Mouse (Mus musculus): ENCODE results near the gene Fgfr2. TPM values are rescaled to one million over a fixed set of nuclear protein-coding genes. Genes with fewer than 3 reads are reported as not detected.
"Not testable (repeated sequence)": the region's sequence is repeated elsewhere in the genome, so short reads cannot be mapped to it uniquely, and the experiment has no call there.

Fgfr2 gene
- polyA plus RNA-seq, 3 experiments from 2014 or later: 0.27 TPM; not detected in 2

- no peak for ATAC-seq
These were observed 2448.6 kb downstream of the Fgfr2 start for GRCm38 (mm10) chr7:130674526-130674925.

- peak; percentile 48 for ATAC-seq
These were observed 2449.7 kb downstream of the Fgfr2 start for GRCm38 (mm10) chr7:130673169-130674033.

GRCm38 (mm10) chr7:130671301-130671700 lies 2451.8 kb downstream of the Fgfr2 start:
- no peak for ATAC-seq

GRCm38 (mm10) chr7:130670358-130670757 lies 2452.8 kb downstream of the Fgfr2 start:
- ATAC-seq: no peak

- no peak for ATAC-seq
These were observed 2453.7 kb downstream of the Fgfr2 start for GRCm38 (mm10) chr7:130669370-130669881.

GRCm38 (mm10) chr7:130668729-130669281 lies 2454.3 kb downstream of the Fgfr2 start:
- ATAC-seq: no peak

GRCm38 (mm10) chr7:130668013-130668412 lies 2455.1 kb downstream of the Fgfr2 start:
- not testable (repeated sequence) for ATAC-seq

- no peak for ATAC-seq
These were observed 2457.8 kb downstream of the Fgfr2 start for GRCm38 (mm10) chr7:130665358-130665757.

GRCm38 (mm10) chr7:130664629-130665028 lies 2458.5 kb downstream of the Fgfr2 start:
- no peak for ATAC-seq

GRCm38 (mm10) chr7:130664037-130664436 lies 2459.1 kb downstream of the Fgfr2 start:
- ATAC-seq: no peak

- ATAC-seq: no peak
These were observed 2460.3 kb downstream of the Fgfr2 start for GRCm38 (mm10) chr7:130662869-130663268.

GRCm38 (mm10) chr7:130662250-130662649 lies 2460.9 kb downstream of the Fgfr2 start:
- no peak for ATAC-seq

- no peak for ATAC-seq
These were observed 2464.0 kb downstream of the Fgfr2 start for GRCm38 (mm10) chr7:130659129-130659528.

GRCm38 (mm10) chr7:130657751-130658150 lies 2465.4 kb downstream of the Fgfr2 start:
- no peak for ATAC-seq

- no peak for ATAC-seq
These were observed 2466.2 kb downstream of the Fgfr2 start for GRCm38 (mm10) chr7:130656965-130657364.

GRCm38 (mm10) chr7:130654562-130654961 lies 2468.6 kb downstream of the Fgfr2 start:
- no peak for ATAC-seq

- no peak for ATAC-seq
These were observed 2470.1 kb downstream of the Fgfr2 start for GRCm38 (mm10) chr7:130653036-130653555.

GRCm38 (mm10) chr7:130650621-130651020 lies 2472.5 kb downstream of the Fgfr2 start:
- no peak for ATAC-seq

GRCm38 (mm10) chr7:130649257-130649656 lies 2473.9 kb downstream of the Fgfr2 start:
- ATAC-seq: no peak

- no peak for ATAC-seq
These were observed 2475.1 kb downstream of the Fgfr2 start for GRCm38 (mm10) chr7:130648061-130648460.

GRCm38 (mm10) chr7:130646762-130647139 lies 2476.4 kb downstream of the Fgfr2 start:
- ATAC-seq: peak; percentile 78

GRCm38 (mm10) chr7:130645994-130646761 lies 2477.0 kb downstream of the Fgfr2 start:
- ATAC-seq: peak; percentile 42

All from inflammation-experienced regulatory T-cells, adult 6 months (primary cell).